Mouse (Mus musculus) naive thymus-derived CD4-positive, alpha-beta T cell, adult 2 months (primary cell): Measurements from ENCODE around the gene Grm8.

Experiments
- DNase-seq: peaks from one replicate; pipeline ENCODE4 v3.0.0-alpha.2; 2011; ENCODE audit warnings: low read depth

Grm8 gene

GRCm38 (mm10) chr6:27635898-27636297, 499.1 kb downstream of the Grm8 start:
- no peak for DNase-seq

DNA sequence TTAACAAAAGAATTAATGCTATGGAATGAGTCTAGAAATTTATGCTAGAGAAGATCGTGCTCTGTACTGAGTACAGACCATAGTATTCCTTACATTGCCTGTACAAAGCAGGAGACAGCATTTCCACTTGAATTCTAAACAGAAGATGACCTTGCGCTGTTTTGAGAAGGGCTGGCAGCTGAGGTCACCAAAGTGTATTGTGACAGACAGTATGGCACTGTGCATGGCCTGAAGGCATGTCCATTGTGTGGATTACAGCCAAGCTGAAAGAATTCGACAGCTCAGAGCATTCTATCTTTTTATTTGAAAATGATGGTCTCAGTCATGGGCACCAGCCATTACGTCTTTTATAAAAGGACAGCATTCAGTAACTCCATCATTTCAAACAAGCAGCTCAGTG, 517.5 kb downstream of the Grm8 start:
- DNase-seq = no peak

GRCm38 (mm10) chr6:27580485-27580884, 554.5 kb downstream of the Grm8 start:
- no peak for DNase-seq

- no peak for DNase-seq
These were observed 589.5 kb downstream of the Grm8 start for GRCm38 (mm10) chr6:27545516-27545915.

GRCm38 (mm10) chr6:27517620-27518019, 617.4 kb downstream of the Grm8 start:
- DNase-seq = no peak

DNA sequence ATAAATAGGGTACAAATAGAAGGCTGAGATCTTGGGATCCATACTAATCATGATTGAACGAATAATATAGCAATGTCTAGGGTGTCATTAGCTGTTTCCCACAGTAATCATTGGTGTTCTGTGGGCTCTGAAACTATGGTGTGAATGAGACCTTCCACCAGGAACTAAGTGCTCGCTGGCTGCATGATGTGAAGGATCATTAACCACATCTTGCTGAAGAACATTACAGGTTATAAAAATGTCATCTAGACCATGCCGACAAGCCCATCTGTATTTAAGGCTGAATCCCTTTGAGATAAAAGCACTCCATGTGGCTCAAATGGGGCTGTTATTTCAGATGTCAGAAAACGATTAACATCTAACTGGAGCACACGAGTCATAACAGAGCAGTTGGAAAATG, 674.0 kb downstream of the Grm8 start:
- DNase-seq = no peak

DNA sequence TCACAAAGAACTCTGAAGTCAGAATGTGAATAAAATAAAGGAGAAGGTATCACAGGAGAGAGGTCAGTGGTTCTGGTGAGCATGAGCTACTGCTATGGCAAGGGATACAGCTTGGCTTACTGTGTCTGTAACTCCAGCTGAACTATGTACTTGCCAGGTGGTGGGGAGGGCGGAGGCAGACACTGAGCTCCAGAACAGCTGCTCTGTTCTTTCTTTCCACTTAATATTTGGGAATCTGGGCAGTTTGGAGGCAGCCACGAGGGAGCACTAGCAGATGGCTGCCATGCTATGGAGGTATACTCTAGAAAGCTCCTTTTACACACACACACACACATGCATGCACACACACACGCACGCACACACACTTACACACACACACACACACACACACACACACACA, 726.5 kb downstream of the Grm8 start:
- DNase-seq = no peak

GRCm38 (mm10) chr6:27372416-27372815, 762.6 kb downstream of the Grm8 start:
- DNase-seq = no peak

- no peak for DNase-seq
These were observed 763.9 kb downstream of the Grm8 start for GRCm38 (mm10) chr6:27371095-27371494.

- no peak for DNase-seq
These were observed 771.2 kb downstream of the Grm8 start for GRCm38 (mm10) chr6:27363775-27364174.

DNA sequence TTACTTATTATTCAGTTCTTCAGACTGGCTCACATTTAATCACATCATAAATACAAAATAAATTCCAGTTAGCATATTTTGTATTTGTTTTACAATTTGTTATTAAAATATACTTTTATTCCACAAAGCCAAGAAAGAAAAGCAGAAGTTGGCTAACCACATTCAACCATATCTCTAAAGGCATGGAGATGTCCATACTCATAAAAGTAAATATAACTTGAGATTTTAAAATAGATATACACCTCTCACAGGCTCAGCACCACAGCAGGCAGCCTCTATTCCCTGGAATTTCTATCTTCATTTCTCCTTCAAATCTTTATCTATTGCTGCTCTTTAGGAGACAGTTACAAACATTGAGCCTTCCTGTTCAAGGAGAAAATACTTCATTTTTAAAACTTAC, 774.5 kb downstream of the Grm8 start:
- no peak for DNase-seq

DNA sequence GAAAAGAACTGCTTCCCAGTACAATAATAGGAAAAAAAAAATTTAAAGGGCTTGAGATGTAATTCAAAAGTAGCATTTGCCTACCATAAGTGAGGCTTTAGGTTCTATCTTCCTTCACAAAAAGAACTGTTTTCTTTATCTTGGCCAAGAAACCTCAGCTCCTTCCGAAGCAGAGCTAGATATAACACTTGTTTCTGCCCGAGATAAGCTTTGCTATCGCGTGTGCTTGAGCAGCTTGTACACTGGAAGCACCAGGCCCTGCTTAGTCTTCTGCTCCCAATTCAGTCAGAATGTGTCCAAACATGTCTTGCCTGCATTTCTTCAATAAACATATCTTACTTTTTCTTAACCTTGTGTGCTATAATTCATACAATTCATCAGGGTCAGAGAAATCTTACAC, 783.8 kb downstream of the Grm8 start:
- no peak for DNase-seq

- no peak for DNase-seq
These were observed 786.7 kb downstream of the Grm8 start for GRCm38 (mm10) chr6:27348272-27348671.

DNA sequence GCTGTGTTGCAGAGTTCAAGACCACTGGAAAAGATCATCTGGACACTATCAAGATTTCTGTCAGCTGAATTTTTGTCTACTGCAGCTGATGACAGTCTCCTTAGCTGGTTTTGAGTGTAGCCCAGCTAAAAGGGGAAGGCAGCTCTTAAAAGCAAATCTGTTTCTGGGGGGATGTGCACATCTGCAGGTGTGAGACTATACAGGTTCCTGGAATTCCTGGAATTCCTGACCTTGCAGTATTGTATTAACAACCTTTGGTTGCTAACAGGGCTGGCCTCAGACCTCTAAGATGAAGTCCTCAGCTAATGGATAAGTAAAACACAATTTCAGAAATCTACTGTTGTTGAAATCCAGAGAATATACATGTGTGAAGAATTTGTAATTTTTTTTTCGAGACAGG, 788.7 kb downstream of the Grm8 start:
- DNase-seq = no peak

DNA sequence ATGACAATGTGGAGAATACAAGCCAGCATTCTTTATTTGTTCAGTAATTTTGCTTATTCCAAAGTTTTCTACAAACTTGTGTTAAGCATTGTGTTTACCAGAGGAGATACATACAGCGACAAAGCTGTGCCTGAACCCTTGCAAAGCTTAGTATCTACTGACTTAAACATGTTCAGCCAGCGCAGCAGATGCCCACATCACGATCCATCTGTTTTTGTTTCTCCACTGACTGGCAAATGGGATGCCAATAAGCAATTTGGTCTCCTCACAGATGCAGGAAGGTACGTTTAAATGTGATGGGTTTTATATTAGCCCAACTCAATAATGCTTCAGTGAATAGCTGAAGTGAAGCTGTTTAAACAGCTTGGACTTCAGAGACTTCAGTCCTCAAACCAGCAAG, 794.8 kb downstream of the Grm8 start:
- DNase-seq = no peak

- no peak for DNase-seq
These were observed 816.4 kb downstream of the Grm8 start for GRCm38 (mm10) chr6:27318575-27318974.

DNA sequence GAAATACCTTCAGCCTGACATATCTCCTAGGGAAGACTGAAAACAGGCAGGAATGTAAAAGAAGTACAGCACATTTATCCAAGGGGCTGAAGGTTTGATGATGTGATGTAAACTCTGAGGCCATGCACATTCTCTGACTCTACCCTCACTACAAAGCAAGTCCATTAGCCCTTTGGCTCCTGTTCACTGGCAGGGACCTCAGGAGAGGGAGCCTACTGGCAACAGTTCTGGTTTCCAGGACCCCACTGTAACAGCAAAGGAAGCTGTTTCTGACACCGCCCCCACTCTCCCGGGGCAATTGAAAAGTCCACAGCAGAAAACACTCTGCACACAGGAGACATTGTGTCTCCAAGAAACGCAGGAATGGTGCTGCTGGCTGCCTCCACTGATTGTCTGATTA, 817.6 kb downstream of the Grm8 start:
- no peak for DNase-seq

GRCm38 (mm10) chr6:27316018-27316417, 819.0 kb downstream of the Grm8 start:
- DNase-seq = no peak

DNA sequence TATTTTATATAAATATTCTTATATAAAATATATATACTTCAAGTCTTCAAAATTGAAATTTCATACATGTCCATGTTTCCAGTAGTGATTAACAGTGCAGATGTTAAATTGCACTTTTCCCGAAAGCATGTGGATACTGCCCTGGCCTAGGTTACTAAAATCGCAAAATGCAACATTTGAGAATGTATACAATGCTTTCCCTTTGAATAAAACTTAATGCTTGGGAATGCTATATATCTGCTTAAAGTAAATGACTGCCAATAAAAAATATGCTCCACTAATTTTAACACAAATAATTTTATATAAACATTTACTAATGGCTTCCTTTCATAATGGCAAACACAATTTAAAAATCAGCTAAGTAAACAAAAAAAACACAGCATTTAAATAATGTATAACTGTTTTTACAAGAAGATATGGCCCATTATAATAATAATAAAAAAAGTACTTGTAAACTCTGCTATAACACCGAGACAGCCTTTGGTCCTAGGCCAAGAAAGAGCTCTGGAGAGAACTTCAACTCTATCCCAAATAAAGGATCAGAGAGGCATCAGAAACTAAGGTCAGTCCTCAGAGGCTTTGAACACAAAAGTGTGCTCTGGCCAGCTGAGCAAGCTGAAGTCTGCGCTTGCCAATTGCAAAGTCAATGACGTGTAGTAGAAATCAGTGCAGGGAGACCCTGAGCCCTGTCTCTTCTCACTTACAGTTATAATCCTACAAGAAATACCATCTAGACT, 820.5 kb downstream of the Grm8 start:
- no peak for DNase-seq

GRCm38 (mm10) chr6:27310401-27310800, 824.6 kb downstream of the Grm8 start:
- DNase-seq = no peak

DNA sequence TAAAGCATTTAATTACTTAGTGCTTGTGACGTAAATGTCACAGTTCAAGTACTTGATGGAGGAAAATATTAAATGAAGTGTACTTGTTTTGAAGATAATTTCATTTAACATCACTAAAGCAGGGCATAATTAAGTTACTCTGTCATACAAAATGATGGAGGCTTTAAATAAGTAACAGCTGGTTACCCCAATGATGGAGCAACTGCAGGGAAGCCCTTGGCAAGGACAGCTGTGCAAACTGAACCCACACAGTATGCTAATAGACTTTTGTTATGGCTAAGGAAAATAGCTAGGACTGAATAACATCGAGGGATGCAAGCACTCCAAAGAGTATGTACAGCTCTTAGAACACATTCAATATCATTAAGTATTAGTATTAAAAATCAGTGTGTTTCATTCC, 829.6 kb downstream of the Grm8 start:
- DNase-seq = no peak

DNA sequence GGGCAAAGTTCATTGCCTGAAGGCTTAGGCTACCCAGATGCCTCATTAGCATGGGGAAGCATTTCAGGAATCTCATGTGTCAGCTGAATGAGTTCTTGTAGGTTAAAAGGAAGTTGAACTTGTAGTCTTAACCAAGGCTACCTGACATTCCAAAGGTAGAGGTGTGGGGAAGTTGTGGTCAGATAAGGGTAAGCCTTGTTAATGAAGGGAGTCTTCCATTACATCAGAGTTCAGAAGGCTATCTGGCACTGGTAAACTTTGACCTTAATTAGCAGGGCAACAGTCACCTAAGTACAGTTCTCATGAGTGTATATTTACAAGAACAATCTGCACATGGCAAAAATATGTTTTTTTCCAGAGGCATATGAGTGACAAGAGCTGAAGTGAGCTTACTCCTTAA, 870.0 kb downstream of the Grm8 start:
- no peak for DNase-seq

GRCm38 (mm10) chr6:27262611-27263010, 872.4 kb downstream of the Grm8 start:
- no peak for DNase-seq

DNA sequence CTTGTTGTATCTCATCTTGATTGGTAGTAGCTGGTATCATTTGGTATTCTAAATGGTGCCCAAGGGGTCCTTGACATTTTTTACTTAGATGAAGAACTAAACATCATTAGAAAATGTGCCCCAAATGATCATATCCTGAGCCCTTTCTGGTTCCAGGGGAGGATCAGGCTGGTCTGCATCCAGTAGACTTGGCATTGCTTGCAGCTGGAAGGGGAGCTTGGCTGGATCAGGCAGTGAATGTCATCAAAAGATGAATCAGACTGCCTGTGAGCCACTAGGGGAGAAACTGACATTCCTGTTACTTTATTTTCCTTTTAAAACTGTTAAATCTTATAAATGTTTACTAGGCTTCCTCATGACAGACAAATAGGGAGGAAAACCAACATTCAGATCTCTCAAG, 894.6 kb downstream of the Grm8 start:
- DNase-seq = no peak

DNA sequence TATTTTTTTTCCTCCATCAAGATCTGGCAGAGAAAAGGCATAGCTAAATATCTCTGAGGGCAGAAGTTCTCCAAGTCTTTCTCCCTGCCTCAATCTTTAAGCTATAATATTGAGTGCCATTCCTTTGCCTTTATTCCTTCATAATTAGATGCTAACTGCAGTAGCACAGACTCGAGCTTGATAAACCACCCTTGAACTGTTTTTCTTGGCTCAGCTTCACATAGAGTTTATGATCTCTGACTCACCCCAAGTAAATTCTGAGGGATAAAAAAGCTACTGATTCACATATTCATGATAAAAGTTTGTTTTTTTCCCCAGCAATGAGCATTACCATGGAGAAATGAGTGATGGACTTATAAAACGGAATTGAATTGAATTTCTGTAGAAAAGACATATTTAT, 895.0 kb downstream of the Grm8 start:
- no peak for DNase-seq
